Mouse (Mus musculus): Measurements from ENCODE around the gene Nono.

DNA sequence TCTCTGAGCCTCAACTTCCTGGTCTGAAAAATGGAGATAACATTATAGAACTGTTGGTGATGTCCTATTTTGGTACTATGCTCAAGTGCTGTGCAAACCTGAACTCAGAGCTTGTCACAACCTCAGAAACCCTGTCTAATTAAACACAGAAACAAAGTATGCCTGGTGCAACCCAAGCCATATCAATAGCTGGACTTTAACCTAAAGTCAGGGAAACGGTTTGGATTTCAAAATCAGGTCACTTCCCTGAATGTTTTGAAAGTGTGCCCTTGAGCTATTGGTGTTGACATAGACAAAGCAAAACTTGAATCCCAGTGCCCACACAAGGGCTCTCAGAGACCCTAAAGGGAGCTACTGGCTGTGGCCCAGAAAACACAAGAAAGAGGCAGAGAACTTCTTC is 49.4 kb upstream of the Nono start:
- TF ChIP-seq POLR2A (IDR thresholded peaks at IDR 0.05; ENCODE audit: control insufficient read depth, low read depth, low read length) (no peak), CTCF (IDR thresholded peaks at IDR 0.05; ENCODE audit: control insufficient read depth, insufficient read depth, insufficient replicate concordance, low read depth, low read length) (no peak)

Data from testis, adult 2 months (tissue).